Mouse (Mus musculus): ENCODE results near the gene Dock1. TPM values are rescaled to one million over a fixed set of nuclear protein-coding genes. Genes with fewer than 3 reads are reported as not detected.

Gene Dock1
- total and polyA plus RNA-seq, 3 experiments: not detected

GRCm38 (mm10) chr7:135049416-135049815 lies 379.0 kb downstream of the Dock1 start (continued):
- TF ChIP-seq POLR2A (IDR thresholded peaks at IDR 0.05; ENCODE audit: low read depth, low read length) (no peak), SMC3 (IDR thresholded peaks at IDR 0.05; ENCODE audit: low read depth, low read length) (no peak), ZNF384 (IDR thresholded peaks at IDR 0.05; ENCODE audit: low read depth, low read length) (no peak)

- Histone ChIP-seq H3K27me3 (replicated peaks) (no peaks in the 10 kb centered on the region), H3K79me2 (replicated peaks; ENCODE audit: control insufficient read depth, extremely low read depth, insufficient read depth, poor library complexity, severe bottlenecking) (no peaks in the 10 kb centered on the region), H3K36me3 (replicated peaks in 1 of 2; ENCODE audit: control insufficient read depth in 1 of 2, insufficient read depth in 1 of 2, low read length in 1 of 2) (no peaks in the 10 kb centered on the region), H3K4me2 (ENCODE audit: insufficient read depth, low read depth, poor library complexity, severe bottlenecking) (no peak overlapping the region), H3K9ac (ENCODE audit: insufficient read depth, low read depth) (no peak overlapping the region), H3K27ac (ENCODE audit: insufficient read depth, low read depth) (no peak overlapping the region), H3K4me1 (ENCODE audit: control insufficient read depth in 1 of 2, insufficient read depth in 2 of 2) (no peaks in the 10 kb centered on the region), H3K4me3 (replicated peaks in 1 of 3; ENCODE audit: low read depth in 2 of 3, low read length in 2 of 3, poor library complexity in 1 of 3) (no peak overlapping the region), H3K9me3 (replicated peaks; ENCODE audit: low read length) (peaks cover 77% of the 10 kb centered on the region)
- no peak for DNase-seq (ENCODE audit: extremely low read depth)
- TF ChIP-seq MAFK (IDR thresholded peaks at IDR 0.05; ENCODE audit: insufficient replicate concordance, low read length) (no peak), CHD1 (IDR thresholded peaks at IDR 0.05; ENCODE audit: low read depth, low read length) (no peak), NRF1 (IDR thresholded peaks at IDR 0.05; ENCODE audit: low read depth, low read length) (no peak), ZKSCAN1 (IDR thresholded peaks at IDR 0.05; ENCODE audit: borderline replicate concordance, low read depth, low read length) (no peak), ELF1 (IDR thresholded peaks at IDR 0.05; ENCODE audit: low read depth, low read length) (no peak), MYC (IDR thresholded peaks at IDR 0.05; ENCODE audit: low read depth, low read length) (no peak), RAD21 (IDR thresholded peaks at IDR 0.05; ENCODE audit: low read depth, low read length) (no peak), HCFC1 (IDR thresholded peaks at IDR 0.05; ENCODE audit: low read depth, low read length) (no peak), BHLHE40 (IDR thresholded peaks at IDR 0.05; ENCODE audit: low read depth, low read length) (no peak), ETS1 (conservative IDR thresholded peaks at IDR 0.05; ENCODE audit: low read depth, low read length) (no peak), JUN (IDR thresholded peaks at IDR 0.05; ENCODE audit: insufficient read depth, low read depth, low read length) (no peak), GABPA (IDR thresholded peaks at IDR 0.05; ENCODE audit: insufficient replicate concordance, low read depth, low read length) (no peak), POLR2AphosphoS2 (IDR thresholded peaks at IDR 0.05; ENCODE audit: low read depth, low read length) (no peak), RCOR1 (conservative IDR thresholded peaks at IDR 0.05; ENCODE audit: low read depth, low read length) (no peak), ZC3H11A (IDR thresholded peaks at IDR 0.05; ENCODE audit: low read depth, low read length) (no peak), PAX5 (IDR thresholded peaks at IDR 0.05; ENCODE audit: low read length) (no peak), ZMIZ1 (IDR thresholded peaks at IDR 0.05; ENCODE audit: low read depth, low read length) (no peak), CHD2 (IDR thresholded peaks at IDR 0.05; ENCODE audit: low read length) (no peak), E2F4 (IDR thresholded peaks at IDR 0.05; ENCODE audit: insufficient replicate concordance, low read depth, low read length) (no peak)
- dilution Hi-C loops (cut with MboI; ENCODE audit: extremely low pct_ligation_motif_present, extremely low pct_unique_long_range_greater_than_20kb, low sequenced_read_pairs) (no loop called here), in situ Hi-C loops (cut with MboI; ENCODE audit: low pct_ligation_motif_present, low pct_unique_long_range_greater_than_20kb, low sequenced_read_pairs) (no loop called here)
Measured at GRCm38 (mm10) chr7:135053186-135053715, 382.8 kb downstream of the Dock1 start.

Measured in CH12.LX (cell line).